Mouse (Mus musculus) hindbrain, embryonic 13.5 days (tissue): Measurements from ENCODE around the gene AW822073. TPM values are rescaled to one million over a fixed set of nuclear protein-coding genes. Genes with fewer than 3 reads are reported as not detected.
"Not testable (repeated sequence)": the region's sequence is repeated elsewhere in the genome, so short reads cannot be mapped to it uniquely, and the experiment has no call there.

Experiments
- ATAC-seq: fragments of 200-750 bp; cut with Nextera tagmentation; 2 replicates; pipeline ENCODE4 v1.8.0; 2017; ENCODE audit warnings: moderate TSS enrichment; ENCODE audit not compliant: low FRiP score
- H3K27ac ChIP-seq: fragments of 300-500 bp; sonication (generic); 2 replicates; pipeline ENCODE4 v1.5.1; 2015; ENCODE audit warnings: inconsistent platforms, mild to moderate bottlenecking, moderate library complexity
- H3K27me3 ChIP-seq: fragments of 300-500 bp; sonication (generic); 2 replicates; pipeline ENCODE4 v1.6.1; 2015; ENCODE audit warnings: mild to moderate bottlenecking, inconsistent platforms
- H3K36me3 ChIP-seq: fragments of 300-500 bp; sonication (generic); 2 replicates; pipeline ENCODE4 v1.6.1; 2015; ENCODE audit warnings: mild to moderate bottlenecking, inconsistent platforms
- H3K4me1 ChIP-seq: fragments of 300-500 bp; sonication (generic); replicated peaks from 2 replicates; pipeline ENCODE4 v1.6.1; 2015; ENCODE audit warnings: inconsistent platforms
- H3K4me2 ChIP-seq: fragments of 300-500 bp; sonication (generic); 2 replicates; pipeline ENCODE4 v1.6.1; 2015; ENCODE audit warnings: inconsistent platforms, mild to moderate bottlenecking, moderate library complexity
- H3K4me3 ChIP-seq: fragments of 300-500 bp; sonication (generic); 2 replicates; pipeline ENCODE4 v1.5.1; 2015; ENCODE audit warnings: mild to moderate bottlenecking, inconsistent platforms
- H3K9ac ChIP-seq: fragments of 300-500 bp; sonication (generic); 2 replicates; pipeline ENCODE4 v1.6.1; 2015; ENCODE audit warnings: mild to moderate bottlenecking, inconsistent platforms
- H3K9me3 ChIP-seq: fragments of 300-500 bp; sonication (generic); 2 replicates; pipeline ENCODE4 v1.6.1; 2016; ENCODE audit warnings: inconsistent platforms
- WGBS: fragments of 180-500 bp; shearing (Covaris S2); methylation state at CpG from one replicate; pipeline ENCODE4 v1.1.7; 2015; 5-methylcytosine and 5-hydroxymethylcytosine counted together
- polyA plus RNA-seq: library from polyadenylated mRNA; unstranded; fragments of >200 nt; fragmentation: Nextera tagmentation; extraction: Ambion mirVana; gene quantifications from 2 replicates; pipeline ENCODE4 v1.2.1, GENCODE M21; 2015

AW822073 gene
- polyA plus RNA-seq, 1 experiment from 2014 or later = not detected

DNA sequence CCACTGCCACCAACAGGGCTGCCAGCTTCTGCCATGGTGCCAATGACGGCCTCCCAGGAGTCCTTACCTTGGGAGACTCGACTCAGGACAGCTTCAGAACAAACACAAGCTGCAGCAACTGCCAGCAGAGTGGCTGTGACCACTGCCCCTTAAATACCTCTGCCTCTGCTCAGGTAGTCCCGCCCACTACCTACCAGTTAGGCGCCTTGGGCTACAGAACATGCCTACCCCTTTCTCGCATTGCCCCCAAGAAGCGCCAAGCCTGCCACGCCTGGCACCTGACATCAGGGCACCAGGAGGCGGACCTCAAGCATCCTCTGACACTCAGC, 7.9 kb upstream of the AW822073 start, which contains the start of gene Duxf3:
Duxf3 (minus strand) TSS at position 35 of the 329 bp plus-strand sequence.
- not testable (repeated sequence) for H3K4me1 ChIP-seq, H3K27ac ChIP-seq, H3K4me3 ChIP-seq, H3K36me3 ChIP-seq, H3K27me3 ChIP-seq, H3K9ac ChIP-seq, H3K4me2 ChIP-seq
- 83% methylated on average over 8 of the region's 8 CpGs for WGBS
- ATAC-seq = peak; percentile 62
- H3K9me3 ChIP-seq = peaks cover 18% of the 10 kb centered on the region

DNA sequence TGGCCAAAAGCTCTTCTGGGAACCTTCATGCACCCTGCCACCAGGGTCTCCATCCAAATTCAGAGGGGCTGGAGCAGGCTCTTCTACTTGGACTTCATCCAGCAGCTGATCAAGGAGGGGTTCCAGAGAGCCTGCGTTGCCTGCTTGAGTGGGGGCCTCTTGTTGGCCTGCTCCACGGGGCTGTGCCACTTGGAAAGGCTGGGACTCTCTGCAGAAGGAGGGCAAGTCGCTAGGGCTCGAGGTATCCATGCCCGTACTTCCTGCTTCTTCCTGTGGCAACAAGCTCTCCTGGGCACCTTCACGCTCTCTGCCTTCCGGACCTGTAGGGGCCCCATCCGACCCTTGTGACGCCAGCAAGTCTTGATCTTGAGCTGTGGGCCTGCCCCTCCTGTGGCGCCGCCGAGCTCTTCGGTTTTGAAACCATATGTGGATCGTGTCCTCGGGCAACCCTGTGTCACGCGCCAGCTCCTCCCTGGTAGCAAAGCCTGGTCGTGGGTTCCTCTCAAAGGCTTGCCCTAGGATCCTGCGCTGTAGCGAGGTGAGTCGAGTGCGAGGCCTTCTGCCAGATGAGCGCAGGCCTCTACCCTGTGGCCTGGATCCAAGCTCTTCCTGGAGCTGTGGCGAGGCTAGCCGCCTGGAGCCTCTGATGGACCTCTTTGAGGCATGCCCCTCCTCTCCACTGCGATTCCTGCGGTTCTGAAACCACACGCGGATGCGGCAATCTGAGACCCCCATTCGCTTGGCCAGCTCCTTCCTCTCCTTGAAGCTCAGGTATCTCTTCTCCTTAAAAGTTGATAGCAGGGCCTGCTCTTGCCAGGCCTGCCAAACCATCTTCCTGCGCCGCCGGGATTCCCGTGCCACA, 7.3 kb upstream of the AW822073 start:
- H3K4me3 ChIP-seq, H3K9ac ChIP-seq, H3K27ac ChIP-seq, H3K4me1 ChIP-seq, H3K4me2 ChIP-seq, H3K27me3 ChIP-seq, H3K36me3 ChIP-seq: not testable (repeated sequence)
- WGBS = 88% methylated on average over 35 of the region's 35 CpGs
- peak; percentile 87 for ATAC-seq
- peaks cover 17% of the 10 kb centered on the region for H3K9me3 ChIP-seq

DNA sequence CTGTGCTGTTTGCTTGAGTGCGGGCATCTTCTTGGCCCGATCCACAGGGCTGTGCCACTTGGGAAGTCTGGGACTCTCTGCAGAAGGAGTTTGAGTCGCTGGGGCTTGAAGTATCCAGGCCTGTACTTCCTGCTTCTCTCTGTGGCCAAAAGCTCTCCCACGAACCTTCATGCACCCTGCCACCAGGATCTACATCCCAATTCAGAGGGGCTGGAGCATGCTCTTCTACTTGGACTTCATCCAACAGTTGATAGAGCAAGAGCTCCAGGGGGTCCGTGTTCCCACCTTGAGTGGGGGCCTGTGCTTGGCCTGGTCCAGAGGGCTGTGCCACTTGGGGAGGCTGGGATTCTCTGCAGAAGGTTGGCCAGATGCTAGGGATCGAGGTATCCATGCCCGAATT, 6.4 kb upstream of the AW822073 start:
- H3K9me3 ChIP-seq = peaks cover 17% of the 10 kb centered on the region
- not testable (repeated sequence) for H3K27me3 ChIP-seq, H3K4me2 ChIP-seq, H3K27ac ChIP-seq, H3K9ac ChIP-seq, H3K36me3 ChIP-seq, H3K4me1 ChIP-seq, H3K4me3 ChIP-seq
- ATAC-seq = peak; percentile 48
- WGBS = 81% methylated on average over 5 of the region's 7 CpGs

DNA sequence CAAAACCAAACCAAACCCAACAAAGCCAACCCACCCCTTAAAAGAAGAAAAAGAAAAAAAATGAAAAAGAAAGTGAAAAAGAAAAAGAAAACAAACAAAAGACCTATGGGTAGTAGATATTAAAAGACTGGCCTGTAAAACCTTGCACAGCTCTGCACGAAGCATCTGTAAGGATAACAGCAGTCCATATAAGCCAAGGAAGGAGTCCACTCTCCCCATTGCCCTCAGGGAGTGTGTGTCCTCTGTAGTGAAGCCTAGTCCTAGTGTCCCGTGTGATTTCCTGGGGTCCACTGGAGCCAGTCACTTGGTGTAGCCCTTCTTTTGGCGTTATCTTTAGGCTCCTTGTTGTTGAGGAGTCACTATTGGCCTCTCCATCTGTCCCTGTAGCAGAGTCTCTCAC, 5.3 kb upstream of the AW822073 start:
- H3K9me3 ChIP-seq = peaks cover 17% of the 10 kb centered on the region
- H3K4me2 ChIP-seq, H3K9ac ChIP-seq, H3K4me3 ChIP-seq, H3K27ac ChIP-seq, H3K36me3 ChIP-seq, H3K27me3 ChIP-seq, ATAC-seq, H3K4me1 ChIP-seq: not testable (repeated sequence)
- 59% methylated on average over 3 of the region's 3 CpGs for WGBS

DNA sequence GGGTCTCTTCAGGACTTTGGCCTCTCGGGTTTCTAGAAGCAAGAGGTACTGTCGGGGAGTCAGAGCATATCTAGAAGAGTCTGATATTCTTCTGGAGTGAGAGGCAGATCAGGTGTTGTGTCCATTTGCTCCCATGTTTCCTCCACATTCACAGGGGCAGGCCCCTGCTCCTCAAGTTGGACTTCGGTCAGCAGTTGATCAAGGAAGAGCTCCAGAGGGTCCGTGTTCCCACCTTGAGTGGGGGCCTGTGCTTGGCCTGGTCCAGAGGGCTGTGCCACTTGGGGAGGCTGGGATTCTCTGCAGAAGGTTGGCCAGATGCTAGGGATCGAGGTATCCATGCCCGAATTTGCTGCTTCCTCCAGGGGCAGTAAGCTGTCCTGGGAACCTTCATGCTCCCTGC, 3.1 kb upstream of the AW822073 start:
- WGBS = 82% methylated on average over 3 of the region's 6 CpGs
- H3K4me1 ChIP-seq, H3K27ac ChIP-seq, H3K36me3 ChIP-seq, H3K27me3 ChIP-seq, H3K4me3 ChIP-seq, H3K4me2 ChIP-seq, ATAC-seq, H3K9ac ChIP-seq: not testable (repeated sequence)
- H3K9me3 ChIP-seq = peaks cover 15% of the 10 kb centered on the region

DNA sequence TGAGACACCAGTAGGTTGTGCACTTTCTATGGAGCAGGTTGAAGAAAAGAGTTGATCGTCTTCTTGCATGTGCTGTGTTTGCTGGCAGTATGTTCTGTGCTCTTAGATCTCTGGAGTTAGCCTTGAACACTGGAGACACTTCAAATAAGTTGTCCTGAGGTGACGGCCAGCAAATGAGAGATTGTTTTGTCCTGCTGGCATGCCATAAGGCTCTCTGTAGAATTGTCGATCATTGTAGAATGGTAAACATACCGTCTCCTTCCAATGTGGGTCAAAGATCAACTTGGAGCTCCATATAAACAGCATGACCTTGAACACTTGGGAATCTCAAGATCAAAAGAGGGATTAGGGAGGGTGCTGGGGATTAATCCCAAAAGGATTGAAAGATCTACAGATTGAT, 1.6 kb upstream of the AW822073 start:
- H3K4me1 ChIP-seq, H3K4me2 ChIP-seq, ATAC-seq, H3K27ac ChIP-seq, H3K9ac ChIP-seq, H3K9me3 ChIP-seq, H3K36me3 ChIP-seq, H3K4me3 ChIP-seq, H3K27me3 ChIP-seq: not testable (repeated sequence)
- 78% methylated on average over 4 of the region's 4 CpGs for WGBS

DNA sequence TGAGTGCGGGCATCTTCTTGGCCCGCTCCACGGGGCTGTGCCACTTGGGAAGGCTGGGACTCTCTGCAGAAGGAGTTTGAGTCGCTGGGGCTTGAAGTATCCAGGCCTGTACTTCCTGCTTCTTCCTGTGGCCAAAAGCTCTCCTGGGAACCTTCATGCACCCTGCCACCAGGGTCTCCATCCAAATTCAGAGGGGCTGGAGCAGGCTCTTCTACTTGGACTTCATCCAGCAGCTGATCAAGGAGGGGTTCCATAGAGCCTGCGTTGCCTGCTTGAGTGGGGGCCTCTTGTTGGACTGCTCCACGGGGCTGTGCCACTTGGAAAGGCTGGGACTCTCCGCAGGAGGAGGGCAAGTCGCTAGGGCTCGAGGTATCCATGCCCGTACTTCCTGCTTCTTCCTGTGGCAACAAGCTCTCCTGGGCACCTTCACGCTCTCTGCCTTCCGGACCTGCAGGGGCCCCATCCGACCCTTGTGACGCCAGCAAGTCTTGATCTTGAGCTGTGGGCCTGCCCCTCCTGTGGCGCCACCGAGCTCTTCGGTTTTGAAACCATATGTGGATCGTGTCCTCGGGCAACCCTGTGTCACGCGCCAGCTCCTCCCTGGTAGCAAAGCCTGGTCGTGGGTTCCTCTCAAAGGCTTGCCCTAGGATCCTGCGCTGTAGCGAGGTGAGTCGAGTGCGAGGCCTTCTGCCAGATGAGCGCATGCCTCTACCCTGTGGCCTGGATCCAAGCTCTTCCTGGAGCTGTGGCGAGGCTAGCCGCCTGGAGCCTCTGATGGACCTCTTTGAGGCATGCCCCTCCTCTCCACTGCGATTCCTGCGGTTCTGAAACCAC, 541 bp downstream of the AW822073 start:
- not testable (repeated sequence) for H3K27me3 ChIP-seq, H3K36me3 ChIP-seq, H3K4me3 ChIP-seq, H3K27ac ChIP-seq, H3K9me3 ChIP-seq, H3K4me2 ChIP-seq, H3K9ac ChIP-seq, H3K4me1 ChIP-seq, ATAC-seq
- 86% methylated on average over 31 of the region's 31 CpGs for WGBS

DNA sequence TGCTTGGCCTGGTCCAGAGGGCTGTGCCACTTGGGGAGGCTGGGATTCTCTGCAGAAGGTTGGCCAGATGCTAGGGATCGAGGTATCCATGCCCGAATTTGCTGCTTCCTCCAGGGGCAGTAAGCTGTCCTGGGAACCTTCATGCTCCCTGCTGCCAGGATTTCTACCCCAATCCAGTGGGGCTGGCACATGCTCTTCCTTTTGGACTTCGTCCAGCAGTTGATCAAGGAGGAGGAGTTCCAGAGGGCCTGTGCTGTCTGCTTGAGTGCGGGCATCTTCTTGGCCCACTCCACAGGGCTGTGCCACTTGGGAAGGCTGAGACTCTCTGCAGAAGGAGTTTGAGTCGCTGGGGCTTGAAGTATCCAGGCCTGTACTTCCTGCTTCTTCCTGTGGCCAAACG, 1.6 kb downstream of the AW822073 start:
- not testable (repeated sequence) for H3K4me3 ChIP-seq, H3K4me2 ChIP-seq, H3K36me3 ChIP-seq, H3K9ac ChIP-seq, H3K27me3 ChIP-seq, H3K9me3 ChIP-seq, H3K4me1 ChIP-seq, H3K27ac ChIP-seq, ATAC-seq
- 91% methylated on average over 4 of the region's 6 CpGs for WGBS

DNA sequence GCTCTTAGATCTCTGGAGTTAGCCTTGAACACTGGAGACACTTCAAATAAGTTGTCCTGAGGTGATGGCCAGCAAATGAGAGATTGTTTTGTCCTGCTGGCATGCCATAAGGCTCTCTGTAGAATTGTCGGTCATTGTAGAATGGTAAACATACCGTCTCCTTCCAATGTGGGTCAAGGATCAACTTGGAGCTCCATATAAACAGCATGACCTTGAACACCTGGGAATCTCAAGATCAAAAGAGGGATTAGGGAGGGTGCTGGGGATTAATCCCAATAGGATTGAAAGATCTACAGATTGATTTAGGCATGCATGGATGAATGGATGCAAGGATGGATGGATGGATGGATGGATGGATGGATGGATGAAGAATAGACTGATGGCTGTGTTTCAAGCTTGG, 3.2 kb downstream of the AW822073 start:
- ATAC-seq, H3K27ac ChIP-seq, H3K36me3 ChIP-seq, H3K4me1 ChIP-seq, H3K4me3 ChIP-seq, H3K27me3 ChIP-seq, H3K9ac ChIP-seq, H3K4me2 ChIP-seq, H3K9me3 ChIP-seq: not testable (repeated sequence)
- 91% methylated on average over 2 of the region's 2 CpGs for WGBS

DNA sequence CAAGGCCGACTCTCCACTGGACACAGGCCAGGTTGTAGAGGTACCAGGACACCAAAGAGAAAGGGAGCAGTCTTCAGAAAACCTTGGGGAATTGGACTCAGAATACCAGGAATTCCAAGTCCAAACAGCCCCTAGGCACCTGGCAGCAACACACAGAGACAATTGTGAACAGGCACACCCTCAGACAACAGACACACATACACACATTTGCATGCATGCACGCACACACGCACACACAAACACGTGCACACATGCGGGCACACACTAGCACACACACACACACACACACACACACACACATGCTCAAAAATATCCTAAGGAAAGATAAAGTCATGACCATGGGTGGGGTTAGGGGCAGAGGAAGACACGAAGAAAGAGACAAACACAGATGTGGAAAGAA, 4.0 kb downstream of the AW822073 start:
- Histone ChIP-seq H3K9ac (no peak overlapping the region), H3K9me3 (peaks cover 3% of the 10 kb centered on the region; the same call in 1 of the 2 replicates), H3K27me3 (no peaks in the 10 kb centered on the region), H3K27ac (no peak overlapping the region), H3K4me1 (no peaks in the 10 kb centered on the region), H3K4me3 (no peak overlapping the region), H3K4me2 (no peak overlapping the region), H3K36me3 (no peaks in the 10 kb centered on the region)
- 91% methylated on average over 6 of the region's 6 CpGs for WGBS
- ATAC-seq = no peak

DNA sequence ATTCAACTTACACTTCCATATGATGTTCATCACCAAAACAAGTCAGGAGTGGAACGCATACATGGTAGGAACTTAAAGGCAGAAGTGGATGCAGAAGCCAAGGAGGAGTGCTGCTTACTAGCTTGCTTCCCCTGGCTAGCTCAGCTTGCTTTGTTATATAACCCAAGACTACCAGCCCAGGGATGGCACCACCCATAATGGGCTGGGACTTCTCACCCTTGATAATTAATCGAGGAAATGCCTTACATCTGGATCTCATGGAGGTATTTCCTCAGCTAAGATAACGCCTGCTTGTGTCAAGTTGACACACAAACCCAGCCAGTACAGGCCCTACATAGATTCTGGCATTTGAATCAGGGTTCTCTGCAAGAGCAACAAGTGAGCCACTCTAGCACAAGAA, 7.4 kb downstream of the AW822073 start:
- Histone ChIP-seq H3K4me1 (no peaks in the 10 kb centered on the region), H3K4me3 (no peak overlapping the region), H3K9ac (no peak overlapping the region), H3K36me3 (no peaks in the 10 kb centered on the region), H3K4me2 (no peak overlapping the region), H3K9me3 (peaks cover 3% of the 10 kb centered on the region; the same call in 1 of the 2 replicates), H3K27ac (no peak overlapping the region), H3K27me3 (no peaks in the 10 kb centered on the region)
- ATAC-seq = no peak
- 88% methylated on average over 3 of the region's 3 CpGs for WGBS

DNA sequence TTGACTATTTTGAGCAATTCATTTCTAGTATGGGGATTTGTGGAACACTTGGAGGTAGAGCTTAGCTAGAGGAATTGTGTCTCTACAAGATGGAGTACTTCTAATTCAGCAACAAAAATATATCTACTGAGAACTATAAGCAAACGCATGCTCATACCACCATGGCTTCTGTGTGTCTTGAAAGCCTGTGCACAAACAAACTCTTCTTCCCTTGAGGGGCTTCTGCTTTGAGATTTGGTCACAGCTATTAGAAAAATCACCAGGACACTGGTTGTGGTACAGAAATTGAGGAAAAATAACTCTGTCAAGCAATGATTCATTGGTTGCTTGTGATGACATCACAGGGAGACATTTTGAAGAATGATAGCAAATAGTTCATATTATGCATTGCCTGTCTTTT, 9.4 kb downstream of the AW822073 start:
- Histone ChIP-seq H3K27ac (no peak overlapping the region), H3K9ac (no peak overlapping the region), H3K4me3 (no peak overlapping the region), H3K27me3 (no peaks in the 10 kb centered on the region), H3K4me1 (no peaks in the 10 kb centered on the region), H3K36me3 (no peaks in the 10 kb centered on the region), H3K9me3 (no peaks in the 10 kb centered on the region; the same call in 1 of the 2 replicates), H3K4me2 (no peak overlapping the region)
- WGBS = 85% methylated on average over 1 of the region's 1 CpGs
- ATAC-seq = no peak

DNA sequence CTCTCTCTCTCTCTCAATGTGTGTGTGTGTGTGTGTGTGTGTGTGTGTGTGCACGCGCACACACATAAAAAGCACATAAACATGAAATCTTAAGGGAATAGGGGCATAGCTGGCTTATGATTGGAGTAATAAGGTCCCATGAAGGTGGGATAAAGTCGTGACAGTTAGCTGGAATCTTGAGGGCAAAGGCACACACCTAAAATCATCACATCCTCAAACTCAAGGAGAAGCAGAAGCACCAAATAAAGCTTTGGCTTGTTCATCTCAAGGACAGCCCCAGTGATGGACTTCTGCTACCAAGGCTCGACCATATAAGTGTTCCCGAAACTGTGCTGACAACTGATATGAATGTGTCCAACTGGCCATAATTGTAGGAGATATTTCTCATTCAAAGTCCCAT, 9.8 kb downstream of the AW822073 start:
- no peaks in the 10 kb centered on the region for H3K4me1 ChIP-seq
- no peak overlapping the region for H3K4me2 ChIP-seq
- no peaks in the 10 kb centered on the region for H3K36me3 ChIP-seq
- H3K27me3 ChIP-seq = no peaks in the 10 kb centered on the region
- H3K9me3 ChIP-seq = no peaks in the 10 kb centered on the region; the same call in 1 of the 2 replicates
- no peak for ATAC-seq
- H3K27ac ChIP-seq = no peak overlapping the region
- H3K9ac ChIP-seq = no peak overlapping the region
- H3K4me3 ChIP-seq = no peak overlapping the region
- 81% methylated on average over 5 of the region's 5 CpGs for WGBS
